Mouse (Mus musculus) stomach, postnatal 0 days (tissue): ENCODE measurements around the gene Gtf3c2.

Experiments used
- CTCF ChIP-seq: IDR thresholded peaks from 2 replicates; pipeline ENCODE4 v1.5.1; 2016; ENCODE audit warnings: antibody characterized with exemption, low read depth, mild to moderate bottlenecking, moderate library complexity
- EP300 ChIP-seq: optimal IDR thresholded peaks from 2 replicates; pipeline ENCODE3; 2016; ENCODE audit warnings: antibody characterized with exemption

- TF ChIP-seq CTCF (no peak), EP300 (no peak)
Observed at GRCm38 (mm10) chr5:31138968-31139425, 40.9 kb downstream of the Gtf3c2 start.
